Mouse (Mus musculus) CD4-positive, CD25-positive, alpha-beta regulatory T cell, adult 2 months (primary cell): ENCODE results near the gene Rgs10.

Experiments
- DNase-seq: peaks from one replicate; pipeline ENCODE4 v3.0.0-alpha.2; 2012; ENCODE audit warnings: low read depth, low spot score

Rgs10 gene

GRCm38 (mm10) chr7:128417930-128418779 lies at the start of gene Rgs10:
Rgs10 (minus strand) TSS chr7:128418758.
- peak; percentile 64 for DNase-seq

DNA sequence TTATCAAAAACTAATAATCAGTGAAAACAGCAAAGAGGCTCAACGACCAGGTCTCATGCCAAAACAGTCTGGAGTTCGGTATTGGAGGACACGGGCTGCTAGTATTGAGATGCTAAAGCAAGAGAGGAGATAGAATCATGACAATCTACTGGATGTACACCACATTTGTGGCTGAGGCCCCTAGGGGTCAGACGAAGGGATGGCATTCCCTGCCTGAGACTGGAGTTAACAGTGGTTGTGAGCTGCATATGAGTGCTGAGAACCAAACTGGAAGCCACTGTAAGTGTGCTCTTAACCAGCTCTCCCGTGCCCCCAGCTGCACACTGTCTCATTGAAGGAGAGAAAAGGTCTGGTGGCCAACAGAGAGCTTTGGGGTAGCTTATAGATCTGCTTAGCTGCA lies 43.8 kb upstream of the Rgs10 start:
- peak; percentile 45 for DNase-seq

- peak; percentile 97 for DNase-seq
Observed at GRCm38 (mm10) chr7:128461285-128462215, 43.0 kb upstream of the Rgs10 start, which contains the start of gene Tial1. Tial1 (minus strand) TSS chr7:128461717.

DNA sequence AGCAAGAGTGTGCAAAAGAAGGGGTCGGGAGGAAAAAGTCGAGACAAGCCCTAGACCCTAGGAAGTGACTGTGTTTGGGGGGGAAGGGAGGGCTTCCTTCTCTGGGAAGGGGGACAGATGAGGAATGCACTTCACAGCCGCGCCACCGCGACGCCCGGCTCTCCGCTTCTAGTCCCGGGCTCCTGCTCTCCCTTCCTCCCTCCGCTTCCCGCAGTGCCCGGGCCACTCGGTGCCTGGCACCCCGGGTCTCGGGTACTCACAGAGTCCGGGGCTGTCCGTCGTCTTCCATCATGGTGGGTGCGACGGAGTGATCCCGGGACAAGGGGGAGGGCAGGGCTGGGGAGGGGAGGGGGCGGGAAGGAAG lies 42.3 kb upstream of the Rgs10 start:
- peak; percentile 53 for DNase-seq

- DNase-seq, result peak; percentile 59
Observed at GRCm38 (mm10) chr7:128460131-128460864, 41.7 kb upstream of the Rgs10 start.

DNA sequence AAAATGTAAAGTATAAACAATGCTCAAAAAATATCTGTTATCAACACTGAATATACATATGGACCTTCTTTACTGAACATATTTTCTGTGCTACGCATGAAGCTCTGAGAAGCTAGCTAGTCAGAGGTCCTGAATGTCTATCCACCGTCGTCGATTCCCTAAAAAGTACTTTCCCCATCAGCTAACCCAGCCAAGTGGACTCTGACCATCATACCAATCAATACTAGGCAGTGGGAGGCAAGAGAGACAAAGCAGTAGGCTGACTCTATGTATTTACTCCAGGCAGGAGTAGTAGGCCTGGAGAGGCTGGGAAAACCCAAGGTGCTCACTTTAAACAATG lies 41.2 kb upstream of the Rgs10 start:
- no peak for DNase-seq

DNA sequence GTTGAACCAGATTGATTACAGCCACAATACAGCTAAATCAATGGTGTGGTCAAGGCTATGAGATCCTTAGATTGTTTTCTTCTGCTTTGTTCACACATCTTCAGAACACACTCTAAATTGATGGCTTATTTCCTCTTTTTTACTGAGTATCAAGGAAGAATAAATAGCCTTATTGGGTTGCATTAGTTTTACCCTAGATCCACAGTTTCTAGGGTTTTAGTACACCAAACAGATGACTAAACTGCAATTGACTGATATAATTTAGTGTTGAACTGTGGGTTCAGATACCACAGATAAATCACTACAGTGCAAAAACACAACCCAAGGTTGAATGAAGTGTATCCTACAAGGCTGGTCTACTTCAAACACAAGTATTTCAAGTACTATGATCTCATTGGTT lies 39.5 kb upstream of the Rgs10 start:
- DNase-seq, result no peak

GRCm38 (mm10) chr7:128452731-128453130 lies 34.2 kb upstream of the Rgs10 start:
- no peak for DNase-seq

DNA sequence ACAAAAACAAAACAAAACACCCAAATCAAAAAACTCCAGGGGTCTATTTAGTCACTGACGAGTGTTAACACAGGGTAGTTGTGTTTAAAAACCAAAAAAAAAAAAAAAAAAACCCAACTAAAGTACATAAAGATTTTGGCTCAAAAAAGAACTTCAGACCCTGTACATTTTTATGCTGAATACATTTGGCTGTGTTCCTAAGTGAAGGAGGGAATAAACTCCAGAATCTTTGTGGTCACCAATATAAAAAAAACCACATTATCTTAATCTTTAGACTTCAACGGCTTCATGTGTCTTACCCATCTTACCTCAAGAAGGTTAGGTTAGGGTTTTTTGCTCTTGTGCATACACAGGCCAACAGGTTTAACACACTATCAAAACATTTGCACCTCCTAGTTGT lies 22.0 kb upstream of the Rgs10 start:
- DNase-seq, result no peak

DNA sequence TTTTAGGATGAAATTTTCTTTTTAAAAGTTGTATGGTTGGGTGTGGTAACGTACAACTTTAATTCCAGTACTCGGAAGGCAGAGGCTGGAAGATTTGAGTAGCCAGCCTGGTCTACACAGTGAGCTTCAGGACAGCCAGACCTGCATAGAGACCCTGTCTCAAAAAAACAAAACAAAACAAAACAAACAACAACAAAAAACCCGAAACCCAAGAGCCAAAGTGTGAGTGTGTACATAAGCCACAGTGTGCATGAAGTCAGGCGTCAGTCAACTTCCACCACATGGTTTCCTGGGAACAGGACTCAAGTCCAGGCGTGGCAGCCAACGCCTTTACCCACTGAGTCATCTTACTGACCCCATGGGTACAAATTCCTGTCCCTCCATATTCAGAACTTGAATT lies 20.7 kb upstream of the Rgs10 start:
- no peak for DNase-seq

GRCm38 (mm10) chr7:128438131-128438530 lies 19.6 kb upstream of the Rgs10 start:
- DNase-seq, result no peak

DNA sequence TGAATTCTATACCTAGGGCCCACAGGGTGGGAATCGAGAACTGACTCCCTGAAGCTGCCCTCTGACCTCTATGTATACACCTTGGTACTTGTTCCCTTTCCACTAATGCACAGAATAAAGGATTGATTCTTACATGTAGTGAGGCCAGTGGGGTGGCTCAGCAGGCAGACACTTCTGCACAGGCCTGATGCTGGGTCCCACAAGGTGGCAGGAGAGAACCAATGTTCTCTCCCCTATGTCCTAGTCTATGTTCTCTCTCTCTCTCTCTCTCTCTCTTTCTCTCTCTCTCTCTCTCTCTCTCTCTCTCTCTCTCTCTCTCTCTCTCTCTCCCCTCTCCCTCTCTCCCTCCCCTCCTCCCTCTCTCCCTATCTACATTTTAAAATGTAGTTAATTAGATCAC lies 14.7 kb upstream of the Rgs10 start:
- DNase-seq, result peak; percentile 55

- no peak for DNase-seq
Observed at GRCm38 (mm10) chr7:128432574-128432973, 14.0 kb upstream of the Rgs10 start.

DNA sequence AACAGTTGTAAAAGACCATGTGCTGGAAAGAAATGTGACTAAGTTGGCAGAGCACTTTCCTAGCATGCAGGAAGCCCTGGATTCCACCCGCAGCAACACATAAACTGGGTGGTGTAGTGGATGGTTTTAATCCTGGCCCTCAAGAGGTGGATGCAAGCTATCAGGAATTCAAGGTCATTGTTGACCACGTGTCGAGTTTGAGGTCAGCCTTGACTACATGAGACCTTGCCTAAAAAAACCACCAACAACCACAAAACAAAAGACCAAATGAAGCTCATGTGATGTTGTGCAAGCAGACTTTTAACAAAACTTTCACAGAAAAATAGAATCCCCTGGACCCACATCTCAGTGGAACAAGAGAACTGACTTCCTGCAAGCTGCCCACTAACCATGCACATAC lies 3.9 kb upstream of the Rgs10 start:
- DNase-seq, result no peak

GRCm38 (mm10) chr7:128421701-128422100 lies 3.1 kb upstream of the Rgs10 start:
- DNase-seq, result no peak

DNA sequence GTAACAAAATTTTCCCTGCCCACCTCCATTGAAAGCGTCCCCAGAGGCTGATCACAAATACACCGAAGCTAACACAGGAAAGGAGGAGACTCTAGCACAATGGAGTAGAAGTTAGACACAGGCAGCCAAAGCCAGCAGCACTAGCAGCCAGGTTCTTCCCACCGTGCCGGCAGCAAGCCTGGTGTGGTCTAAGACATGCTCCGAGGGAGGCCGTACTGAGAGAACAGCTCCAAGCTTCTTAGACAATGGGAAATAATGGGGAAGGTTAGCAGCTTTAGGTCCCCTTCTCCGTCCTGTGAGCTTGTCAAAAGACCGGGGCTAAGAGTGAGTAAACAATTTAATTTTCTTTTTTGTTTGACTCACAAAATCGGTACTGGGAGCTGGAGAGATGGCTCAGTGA lies 1.1 kb upstream of the Rgs10 start:
- DNase-seq, result no peak

GRCm38 (mm10) chr7:128417226-128417929 lies 1.2 kb downstream of the Rgs10 start:
- peak; percentile 64 for DNase-seq

GRCm38 (mm10) chr7:128416664-128417063 lies 1.9 kb downstream of the Rgs10 start:
- DNase-seq, result peak; percentile 17

GRCm38 (mm10) chr7:128414433-128414832 lies 4.1 kb downstream of the Rgs10 start:
- DNase-seq, result no peak

DNA sequence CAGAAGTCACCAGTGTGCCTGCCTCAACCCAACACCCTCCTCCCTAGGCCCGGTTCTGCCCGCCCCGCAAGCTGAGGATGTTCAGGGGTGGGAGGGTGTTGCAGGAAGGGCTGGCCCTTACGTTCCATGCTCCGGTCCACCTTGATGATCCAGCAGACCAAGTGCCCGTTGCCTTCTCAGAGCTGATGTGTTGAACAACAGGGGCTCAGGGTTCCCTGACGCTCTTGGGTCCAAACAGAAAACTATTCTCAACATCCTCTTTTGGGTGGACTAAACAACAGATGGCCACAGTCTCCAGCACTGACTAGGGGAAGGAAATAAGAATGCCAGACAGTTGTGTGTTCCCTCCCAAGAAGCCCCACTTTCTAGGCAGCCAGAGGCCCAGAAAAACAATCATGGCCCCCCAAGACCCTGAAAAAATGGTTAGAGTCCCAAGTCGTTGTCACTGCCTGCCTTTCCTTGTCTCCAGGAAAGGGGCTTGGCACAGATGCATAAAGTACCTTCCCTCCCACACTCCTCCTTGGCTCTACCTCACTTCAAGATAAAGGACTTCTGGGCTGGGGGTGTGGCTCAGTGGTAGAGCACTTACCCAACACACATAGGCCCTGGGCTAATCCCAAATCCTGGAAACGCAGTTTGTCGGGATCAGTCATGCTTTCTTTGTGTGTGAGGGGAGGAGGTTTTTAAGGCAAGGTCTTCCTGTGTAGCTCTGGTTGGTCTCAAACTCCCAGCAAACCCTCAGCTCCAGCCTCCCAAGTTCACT lies 6.3 kb downstream of the Rgs10 start:
- DNase-seq, result peak; percentile 37
